Mouse (Mus musculus): Measurements from ENCODE around the gene Col5a1. TPM values are rescaled to one million over a fixed set of nuclear protein-coding genes. Genes with fewer than 3 reads are reported as not detected.

The Col5a1 gene
- polyA plus RNA-seq (2014; fragmentation: Illumina TruSeq; extraction: RNeasy Lipid Tissue Mini Kit (QIAGEN cat#74804); ENCODE audit: low read depth, low replicate concordance) = 6.8 TPM

DNA sequence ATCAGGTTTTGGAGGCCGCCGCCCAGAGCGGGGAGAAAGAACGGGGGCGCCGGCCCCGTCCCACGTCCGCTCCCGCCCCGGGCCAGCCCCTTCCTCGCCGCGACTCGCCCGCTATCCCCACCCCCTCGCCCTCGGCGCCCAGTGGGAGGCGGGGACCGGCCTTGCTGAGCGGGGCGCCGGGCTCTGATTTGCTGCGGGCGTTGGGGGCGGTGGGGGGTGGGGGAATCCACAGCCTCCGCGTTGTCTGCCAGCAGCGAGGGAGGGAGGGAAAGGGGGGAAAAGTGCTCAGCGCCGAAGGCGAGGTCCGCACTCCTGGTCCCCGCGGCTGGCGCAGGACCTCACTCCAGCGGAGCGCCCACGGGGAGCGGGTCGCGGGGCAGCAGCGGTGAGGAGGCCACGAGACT, at the start of gene Col5a1:
Gene Col5a1, plus strand, starts transcription at position 278 of the 404 bp plus-strand sequence.

DNA sequence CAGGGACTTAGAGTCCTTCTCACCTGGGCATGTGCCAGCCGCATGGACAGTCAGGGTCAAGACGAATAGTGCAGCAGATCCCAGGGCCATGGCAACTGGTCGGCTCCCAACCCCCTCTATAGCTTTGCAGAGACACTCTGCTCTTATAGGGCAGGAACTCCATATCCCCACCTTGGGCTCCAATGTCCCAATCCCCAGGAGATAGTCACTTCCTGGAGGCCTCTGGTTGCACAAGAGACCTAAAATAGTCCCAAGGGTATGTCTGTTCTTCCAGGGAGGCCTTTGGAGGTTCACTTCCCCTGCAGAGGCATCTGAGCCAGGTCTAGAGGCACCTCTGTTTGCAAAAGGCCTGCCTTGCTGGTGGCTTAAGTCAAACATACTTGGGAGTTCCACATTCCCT, 198.5 kb downstream of the Col5a1 start, which contains the start of gene Fcnb:
Gene Fcnb, minus strand, starts transcription at position 118 of the 400 bp plus-strand sequence.

Other genes starting within 250 kb of the Col5a1 start
- 5.4 TPM for gene Rxra, start 210.0 kb upstream of the Col5a1 start, polyA plus RNA-seq (2014; fragmentation: Illumina TruSeq; extraction: RNeasy Lipid Tissue Mini Kit (QIAGEN cat#74804); ENCODE audit: low read depth, low replicate concordance)
- not detected for gene Fcnb, start 198.5 kb downstream of the Col5a1 start, polyA plus RNA-seq (2014; fragmentation: Illumina TruSeq; extraction: RNeasy Lipid Tissue Mini Kit (QIAGEN cat#74804); ENCODE audit: low read depth, low replicate concordance)